Mouse (Mus musculus) embryonic facial prominence, embryonic 12.5 days (tissue): ENCODE measurements around the gene Apba1. TPM values are rescaled to one million over a fixed set of nuclear protein-coding genes. Genes with fewer than 3 reads are reported as not detected.

ENCODE experiments used
- ATAC-seq: fragments of 200-750 bp; cut with Nextera tagmentation; 2 replicates; pipeline ENCODE4 v1.8.0; 2017; ENCODE audit not compliant: insufficient number of reproducible peaks, insufficient read depth, low FRiP score, low TSS enrichment
- H3K27ac ChIP-seq: fragments of 300-500 bp; sonication (generic); 2 replicates; pipeline ENCODE4 v1.5.1; 2016; ENCODE audit warnings: mild to moderate bottlenecking
- H3K27me3 ChIP-seq: fragments of 300-500 bp; sonication (generic); 2 replicates; pipeline ENCODE4 v1.6.1; 2016; ENCODE audit warnings: mild to moderate bottlenecking, moderate library complexity
- H3K36me3 ChIP-seq: fragments of 300-500 bp; sonication (generic); 2 replicates; pipeline ENCODE4 v1.6.1; 2016; ENCODE audit warnings: mild to moderate bottlenecking
- H3K4me1 ChIP-seq: fragments of 300-500 bp; sonication (generic); 2 replicates; pipeline ENCODE4 v1.6.1; 2016
- H3K4me2 ChIP-seq: fragments of 300-500 bp; sonication (generic); replicated peaks from 2 replicates; pipeline ENCODE4 v1.6.1; 2016; ENCODE audit warnings: mild to moderate bottlenecking, moderate library complexity
- H3K4me3 ChIP-seq: fragments of 300-500 bp; sonication (generic); 2 replicates; pipeline ENCODE4 v1.5.1; 2016; ENCODE audit warnings: mild to moderate bottlenecking
- H3K9ac ChIP-seq: fragments of 300-500 bp; sonication (generic); 2 replicates; pipeline ENCODE4 v1.6.1; 2016; ENCODE audit warnings: mild to moderate bottlenecking, moderate library complexity
- H3K9me3 ChIP-seq: fragments of 300-500 bp; sonication (generic); 2 replicates; pipeline ENCODE4 v1.6.1; 2016; ENCODE audit warnings: mild to moderate bottlenecking, moderate library complexity
- WGBS: fragments of 180-500 bp; shearing (Covaris S2); methylation state at CpG from one replicate; pipeline ENCODE4 v1.1.7; 2016; 5-methylcytosine and 5-hydroxymethylcytosine counted together
- polyA plus RNA-seq: library from polyadenylated mRNA; unstranded; fragments of >200 nt; fragmentation: Nextera tagmentation; extraction: Ambion mirVana; gene quantifications from 2 replicates; pipeline ENCODE4 v1.2.1, GENCODE M21; 2016

Gene Apba1
- polyA plus RNA-seq, 1 experiment from 2014 or later: 0.96 TPM

GRCm38 (mm10) chr19:23779130-23779529 lies 20.4 kb downstream of the Apba1 start:
- Histone ChIP-seq H3K27ac (no peak overlapping the region), H3K9me3 (no peaks in the 10 kb centered on the region), H3K27me3 (no peaks in the 10 kb centered on the region), H3K4me3 (no peak overlapping the region), H3K9ac (no peak overlapping the region), H3K4me2 (no peak overlapping the region), H3K4me1 (peaks cover 5% of the 10 kb centered on the region; the same call in 1 of the 2 replicates), H3K36me3 (no peaks in the 10 kb centered on the region)
- no peak for ATAC-seq

- H3K4me2 ChIP-seq: no peak overlapping the region
- no peak overlapping the region for H3K27ac ChIP-seq
- H3K4me1 ChIP-seq: peaks cover 5% of the 10 kb centered on the region; the same call in 1 of the 2 replicates
- no peaks in the 10 kb centered on the region for H3K9me3 ChIP-seq
- ATAC-seq: no peak
- H3K9ac ChIP-seq: no peak overlapping the region
- H3K4me3 ChIP-seq: no peak overlapping the region
- H3K36me3 ChIP-seq: no peaks in the 10 kb centered on the region
- no peaks in the 10 kb centered on the region for H3K27me3 ChIP-seq
- WGBS: 83% methylated on average over 4 of the region's 4 CpGs
These were observed 21.4 kb downstream of the Apba1 start for GRCm38 (mm10) chr19:23780105-23780504.

GRCm38 (mm10) chr19:23781968-23782367 lies 23.3 kb downstream of the Apba1 start:
- Histone ChIP-seq H3K27ac (no peak overlapping the region), H3K9ac (no peak overlapping the region)
- 0 out of 2 replicates have a peak, but pooled peaks have one; percentile 35 for ATAC-seq

GRCm38 (mm10) chr19:23788420-23789132 lies 29.9 kb downstream of the Apba1 start:
- ATAC-seq: no peak
- Histone ChIP-seq H3K36me3 (no peaks in the 10 kb centered on the region), H3K9me3 (no peaks in the 10 kb centered on the region), H3K27me3 (no peaks in the 10 kb centered on the region), H3K27ac (no peak overlapping the region), H3K4me1 (no peaks in the 10 kb centered on the region), H3K4me2 (no peak overlapping the region), H3K9ac (no peak overlapping the region), H3K4me3 (no peak overlapping the region)
- WGBS: 78% methylated on average over 9 of the region's 9 CpGs

More at GRCm38 (mm10) chr19:23781968-23782367, 23.3 kb downstream of the Apba1 start:
- Histone ChIP-seq H3K4me2 (peak overlapping the region; percentile 35), H3K4me1 (peaks cover 5% of the 10 kb centered on the region; the same call in 1 of the 2 replicates), H3K4me3 (no peak overlapping the region), H3K36me3 (no peaks in the 10 kb centered on the region), H3K27me3 (no peaks in the 10 kb centered on the region), H3K9me3 (no peaks in the 10 kb centered on the region)
- WGBS: 9% methylated on average over 9 of the region's 9 CpGs

- Histone ChIP-seq H3K27ac (no peak overlapping the region), H3K9me3 (no peaks in the 10 kb centered on the region), H3K27me3 (no peaks in the 10 kb centered on the region), H3K9ac (no peak overlapping the region), H3K4me3 (no peak overlapping the region), H3K36me3 (no peaks in the 10 kb centered on the region), H3K4me1 (no peaks in the 10 kb centered on the region), H3K4me2 (no peak overlapping the region)
- ATAC-seq: no peak
- 76% methylated on average over 6 of the region's 6 CpGs for WGBS
These were observed 33.0 kb downstream of the Apba1 start for GRCm38 (mm10) chr19:23791704-23792103.

- Histone ChIP-seq H3K4me2 (no peak overlapping the region), H3K27ac (no peak overlapping the region), H3K27me3 (no peaks in the 10 kb centered on the region), H3K36me3 (no peaks in the 10 kb centered on the region), H3K9ac (no peak overlapping the region), H3K4me3 (no peak overlapping the region), H3K4me1 (no peaks in the 10 kb centered on the region), H3K9me3 (no peaks in the 10 kb centered on the region)
- 91% methylated on average over 6 of the region's 6 CpGs for WGBS
- no peak for ATAC-seq
These were observed 33.9 kb downstream of the Apba1 start for GRCm38 (mm10) chr19:23792559-23792958.

GRCm38 (mm10) chr19:23794491-23794890 lies 35.8 kb downstream of the Apba1 start:
- WGBS: 72% methylated on average over 3 of the region's 3 CpGs
- H3K27ac ChIP-seq: no peak overlapping the region

GRCm38 (mm10) chr19:23795156-23795555 lies 36.5 kb downstream of the Apba1 start:
- Histone ChIP-seq H3K27me3 (no peaks in the 10 kb centered on the region), H3K4me1 (no peaks in the 10 kb centered on the region), H3K9ac (no peak overlapping the region), H3K36me3 (no peaks in the 10 kb centered on the region), H3K9me3 (no peaks in the 10 kb centered on the region), H3K27ac (no peak overlapping the region), H3K4me3 (no peak overlapping the region), H3K4me2 (no peak overlapping the region)
- no peak for ATAC-seq
- 77% methylated on average over 4 of the region's 4 CpGs for WGBS

More at GRCm38 (mm10) chr19:23794491-23794890, 35.8 kb downstream of the Apba1 start:
- no peak for ATAC-seq
- Histone ChIP-seq H3K27me3 (no peaks in the 10 kb centered on the region), H3K4me1 (no peaks in the 10 kb centered on the region), H3K9ac (no peak overlapping the region), H3K4me2 (no peak overlapping the region), H3K36me3 (no peaks in the 10 kb centered on the region), H3K9me3 (no peaks in the 10 kb centered on the region), H3K4me3 (no peak overlapping the region)

- no peak overlapping the region for H3K4me2 ChIP-seq
- H3K36me3 ChIP-seq: no peaks in the 10 kb centered on the region
- WGBS: 77% methylated on average over 1 of the region's 1 CpGs
- no peaks in the 10 kb centered on the region for H3K9me3 ChIP-seq
- no peaks in the 10 kb centered on the region for H3K27me3 ChIP-seq
- no peak overlapping the region for H3K9ac ChIP-seq
- no peak overlapping the region for H3K27ac ChIP-seq
- H3K4me3 ChIP-seq: no peak overlapping the region
- no peak for ATAC-seq
- no peaks in the 10 kb centered on the region for H3K4me1 ChIP-seq
These were observed 42.5 kb downstream of the Apba1 start for GRCm38 (mm10) chr19:23801174-23801573.

- Histone ChIP-seq H3K4me2 (no peak overlapping the region), H3K36me3 (no peaks in the 10 kb centered on the region), H3K4me3 (no peak overlapping the region), H3K27ac (no peak overlapping the region), H3K9ac (no peak overlapping the region), H3K9me3 (no peaks in the 10 kb centered on the region), H3K27me3 (no peaks in the 10 kb centered on the region), H3K4me1 (no peaks in the 10 kb centered on the region)
- no peak for ATAC-seq
- 80% methylated on average over 4 of the region's 4 CpGs for WGBS
These were observed 44.7 kb downstream of the Apba1 start for GRCm38 (mm10) chr19:23803221-23803870.

- WGBS: 37% methylated on average over 6 of the region's 6 CpGs
- no peak for ATAC-seq
These were observed 48.1 kb downstream of the Apba1 start for GRCm38 (mm10) chr19:23806796-23807195.

GRCm38 (mm10) chr19:23807371-23807770 lies 48.7 kb downstream of the Apba1 start:
- no peak for ATAC-seq

More at GRCm38 (mm10) chr19:23806796-23807195, 48.1 kb downstream of the Apba1 start:
- no peaks in the 10 kb centered on the region for H3K4me1 ChIP-seq
- H3K27ac ChIP-seq: no peak overlapping the region
- no peak overlapping the region for H3K9ac ChIP-seq
- no peaks in the 10 kb centered on the region for H3K9me3 ChIP-seq
- H3K4me2 ChIP-seq: no peak overlapping the region
- no peak overlapping the region for H3K4me3 ChIP-seq
- H3K27me3 ChIP-seq: no peaks in the 10 kb centered on the region
- no peaks in the 10 kb centered on the region for H3K36me3 ChIP-seq

More at GRCm38 (mm10) chr19:23807371-23807770, 48.7 kb downstream of the Apba1 start:
- no peak overlapping the region for H3K27ac ChIP-seq
- no peaks in the 10 kb centered on the region for H3K36me3 ChIP-seq
- H3K27me3 ChIP-seq: no peaks in the 10 kb centered on the region
- H3K4me3 ChIP-seq: no peak overlapping the region
- no peaks in the 10 kb centered on the region for H3K9me3 ChIP-seq
- no peak overlapping the region for H3K4me2 ChIP-seq
- H3K4me1 ChIP-seq: no peaks in the 10 kb centered on the region
- 63% methylated on average over 8 of the region's 8 CpGs for WGBS
- H3K9ac ChIP-seq: no peak overlapping the region
